Mouse (Mus musculus) stomach, embryonic 16.5 days (tissue): ENCODE results near the gene Acot7. TPM values are rescaled to one million over a fixed set of nuclear protein-coding genes. Genes with fewer than 3 reads are reported as not detected.
A peak's percentile ranks its signal among the peaks of the same experiment; 100 is the strongest.

ENCODE experiments used
- ATAC-seq: fragments of 200-750 bp; cut with Nextera tagmentation; 2 replicates; pipeline ENCODE4 v1.8.0; 2017; ENCODE audit warnings: moderate number of reproducible peaks, moderate TSS enrichment; ENCODE audit not compliant: insufficient read depth, low FRiP score
- H3K27ac ChIP-seq: fragments of 300-500 bp; sonication (generic); 2 replicates; pipeline ENCODE4 v1.5.1; 2014; ENCODE audit warnings: low read length
- H3K27me3 ChIP-seq: fragments of 300-500 bp; sonication (generic); 2 replicates; pipeline ENCODE4 v1.6.1; 2014; ENCODE audit warnings: low read length, control low read depth, mixed read lengths; ENCODE audit not compliant: control insufficient read depth, insufficient read depth
- H3K36me3 ChIP-seq: fragments of 300-500 bp; sonication (generic); 2 replicates; pipeline ENCODE4 v1.6.1; 2014; ENCODE audit warnings: low read length; ENCODE audit not compliant: control insufficient read depth, insufficient read depth
- H3K4me1 ChIP-seq: fragments of 300-500 bp; sonication (generic); 2 replicates; pipeline ENCODE4 v1.6.1; 2014; ENCODE audit warnings: low read length, control low read depth, mixed read lengths; ENCODE audit not compliant: control insufficient read depth, insufficient read depth
- H3K4me2 ChIP-seq: fragments of 300-500 bp; sonication (generic); 2 replicates; pipeline ENCODE4 v1.6.1; 2014; ENCODE audit warnings: low read depth, low read length, mixed read lengths
- H3K4me3 ChIP-seq: fragments of 300-500 bp; sonication (generic); replicated peaks from 2 replicates; pipeline ENCODE4 v1.5.1; 2014; ENCODE audit warnings: mild to moderate bottlenecking, low read length
- H3K9ac ChIP-seq: fragments of 300-500 bp; sonication (generic); 2 replicates; pipeline ENCODE4 v1.6.1; 2014; ENCODE audit warnings: low read length
- H3K9me3 ChIP-seq: fragments of 300-500 bp; sonication (generic); replicated peaks from 2 replicates; pipeline ENCODE4 v1.6.1; 2016; ENCODE audit warnings: low read length, control low read depth; ENCODE audit not compliant: control insufficient read depth
- WGBS: fragments of 180-500 bp; shearing (Covaris S2); extraction: QIAGEN DNeasy Blood & Tissue Kit; methylation state at CpG from one replicate; pipeline ENCODE4 v1.1.7; 2014; 5-methylcytosine and 5-hydroxymethylcytosine counted together
- polyA plus RNA-seq: library from polyadenylated mRNA; unstranded; fragments of >200 nt; fragmentation: Nextera tagmentation; extraction: Ambion mirVana; gene quantifications from 2 replicates; pipeline ENCODE4 v1.2.1, GENCODE M21; 2015

Gene Acot7
- polyA plus RNA-seq, 1 experiment from 2014 or later: 57.3 TPM

- Histone ChIP-seq H3K27ac (no peak overlapping the region), H3K4me1 (no peaks in the 10 kb centered on the region), H3K9ac (no peak overlapping the region), H3K4me3 (no peak overlapping the region), H3K4me2 (no peak overlapping the region), H3K27me3 (no peaks in the 10 kb centered on the region), H3K9me3 (no peaks in the 10 kb centered on the region), H3K36me3 (0 out of 2 replicates have a peak, but pooled peaks cover 3% of the 10 kb centered on the region)
- WGBS: 91% methylated on average over 6 of the region's 6 CpGs
- ATAC-seq: no peak
These were observed 126.8 kb downstream of the Acot7 start for GRCm38 (mm10) chr4:152304685-152305084.

DNA sequence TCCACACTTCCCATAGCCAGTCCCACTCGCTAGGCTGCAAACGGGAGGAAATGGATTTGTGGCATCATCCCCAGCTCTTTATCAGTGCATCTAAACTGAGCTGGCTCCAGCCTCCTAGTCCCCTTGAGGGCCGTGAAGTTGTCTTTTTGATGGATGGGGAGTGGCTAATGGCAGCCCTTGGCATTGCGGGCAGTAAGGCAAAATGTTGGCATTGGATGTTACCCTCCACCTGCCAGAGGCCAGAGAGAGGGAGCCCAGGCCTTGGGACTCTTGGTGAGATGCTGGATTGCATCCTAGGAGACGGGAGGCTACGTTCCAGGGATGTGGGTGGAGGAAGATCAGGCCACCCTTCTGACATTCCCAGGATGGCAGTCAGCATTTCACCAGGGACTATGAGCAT, 128.1 kb downstream of the Acot7 start:
- H3K9me3 ChIP-seq: no peaks in the 10 kb centered on the region
- no peak for ATAC-seq
- no peak overlapping the region for H3K9ac ChIP-seq
- no peak overlapping the region for H3K27ac ChIP-seq
- H3K4me3 ChIP-seq: no peak overlapping the region
- no peak overlapping the region for H3K4me2 ChIP-seq
- WGBS: 69% methylated on average over 6 of the region's 6 CpGs
- no peaks in the 10 kb centered on the region for H3K4me1 ChIP-seq
- no peaks in the 10 kb centered on the region; the same call in none of the 2 replicates for H3K27me3 ChIP-seq
- H3K36me3 ChIP-seq: 0 out of 2 replicates have a peak, but pooled peaks cover 3% of the 10 kb centered on the region

DNA sequence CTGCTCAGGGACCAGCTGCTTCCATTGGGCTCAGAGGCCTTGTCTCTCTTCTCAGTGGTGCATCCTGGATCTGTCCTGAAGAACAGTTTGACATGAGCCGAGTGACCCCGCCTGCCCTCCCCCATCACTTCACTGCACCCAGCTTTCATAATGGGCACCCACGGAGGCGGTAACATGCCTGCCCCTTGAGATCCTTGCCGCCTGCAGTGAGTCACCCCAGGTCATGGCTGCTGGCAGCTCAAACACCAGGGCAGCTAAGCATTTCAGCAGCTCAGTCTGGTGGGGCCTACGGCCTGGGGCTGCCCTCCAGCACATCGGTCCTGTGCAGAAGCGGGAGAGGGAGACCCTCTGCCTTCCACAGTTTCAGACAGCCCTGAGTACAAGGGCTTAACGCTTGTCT, 129.6 kb downstream of the Acot7 start:
- Histone ChIP-seq H3K4me3 (no peak overlapping the region), H3K27me3 (peaks cover 15% of the 10 kb centered on the region), H3K4me2 (no peak overlapping the region), H3K9ac (no peak overlapping the region), H3K4me1 (no peaks in the 10 kb centered on the region), H3K27ac (no peak overlapping the region), H3K36me3 (0 out of 2 replicates have a peak, but pooled peaks cover 3% of the 10 kb centered on the region), H3K9me3 (no peaks in the 10 kb centered on the region)
- 80% methylated on average over 9 of the region's 9 CpGs for WGBS
- no peak for ATAC-seq

GRCm38 (mm10) chr4:152312186-152312585, 134.3 kb downstream of the Acot7 start:
- H3K9me3 ChIP-seq: no peaks in the 10 kb centered on the region
- H3K9ac ChIP-seq: no peak overlapping the region
- peaks cover 17% of the 10 kb centered on the region for H3K4me1 ChIP-seq
- H3K4me2 ChIP-seq: peak overlapping the region; percentile 60
- 3% methylated on average over 14 of the region's 14 CpGs for WGBS
- no peak for ATAC-seq
- H3K27ac ChIP-seq: no peak overlapping the region
- no peaks in the 10 kb centered on the region for H3K36me3 ChIP-seq
- peaks cover 58% of the 10 kb centered on the region for H3K27me3 ChIP-seq
- H3K4me3 ChIP-seq: 0 out of 2 replicates have a peak overlapping the region, but pooled peaks have one; percentile 1

DNA sequence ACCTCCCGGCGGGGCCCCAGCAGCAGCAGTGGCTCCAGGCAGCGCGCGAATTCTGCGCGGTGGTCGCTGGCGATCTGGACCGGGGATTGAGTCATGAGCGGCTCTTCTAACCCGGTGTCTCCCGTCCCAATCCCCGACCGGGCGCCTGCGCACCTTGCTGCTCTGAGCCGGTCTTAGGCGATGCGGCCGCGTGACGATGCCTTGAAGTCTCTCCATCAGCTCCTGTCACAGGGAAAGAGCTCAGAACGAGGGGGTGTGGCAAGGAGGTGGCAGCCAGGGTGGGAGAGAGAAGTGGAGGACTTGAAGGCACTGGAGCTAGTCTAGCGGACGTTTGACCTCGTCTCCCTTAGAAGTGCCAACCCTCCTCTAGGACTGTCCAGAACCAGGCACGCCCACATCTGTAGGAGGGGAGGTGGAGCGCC, 135.3 kb downstream of the Acot7 start:
- H3K27ac ChIP-seq: no peak overlapping the region
- H3K9me3 ChIP-seq: no peaks in the 10 kb centered on the region
- 0% methylated on average over 29 of the region's 29 CpGs for WGBS
- H3K4me2 ChIP-seq: peak overlapping the region; percentile 60
- peaks cover 17% of the 10 kb centered on the region for H3K4me1 ChIP-seq
- peak overlapping the region; percentile 38 for H3K4me3 ChIP-seq
- peaks cover 64% of the 10 kb centered on the region for H3K27me3 ChIP-seq
- H3K9ac ChIP-seq: peak overlapping the region; percentile 47
- ATAC-seq: peak; percentile 38; the same call in 1 of the 2 replicates
- no peaks in the 10 kb centered on the region for H3K36me3 ChIP-seq

- Histone ChIP-seq H3K36me3 (no peaks in the 10 kb centered on the region), H3K27me3 (peaks cover 64% of the 10 kb centered on the region), H3K9me3 (no peaks in the 10 kb centered on the region), H3K4me3 (no peak overlapping the region), H3K4me1 (peaks cover 17% of the 10 kb centered on the region), H3K4me2 (peak overlapping the region; percentile 60; the same call in 1 of the 2 replicates), H3K9ac (no peak overlapping the region), H3K27ac (no peak overlapping the region)
- ATAC-seq: peak; percentile 24; the same call in 1 of the 2 replicates
These were observed 136.0 kb downstream of the Acot7 start for GRCm38 (mm10) chr4:152313934-152314333.

DNA sequence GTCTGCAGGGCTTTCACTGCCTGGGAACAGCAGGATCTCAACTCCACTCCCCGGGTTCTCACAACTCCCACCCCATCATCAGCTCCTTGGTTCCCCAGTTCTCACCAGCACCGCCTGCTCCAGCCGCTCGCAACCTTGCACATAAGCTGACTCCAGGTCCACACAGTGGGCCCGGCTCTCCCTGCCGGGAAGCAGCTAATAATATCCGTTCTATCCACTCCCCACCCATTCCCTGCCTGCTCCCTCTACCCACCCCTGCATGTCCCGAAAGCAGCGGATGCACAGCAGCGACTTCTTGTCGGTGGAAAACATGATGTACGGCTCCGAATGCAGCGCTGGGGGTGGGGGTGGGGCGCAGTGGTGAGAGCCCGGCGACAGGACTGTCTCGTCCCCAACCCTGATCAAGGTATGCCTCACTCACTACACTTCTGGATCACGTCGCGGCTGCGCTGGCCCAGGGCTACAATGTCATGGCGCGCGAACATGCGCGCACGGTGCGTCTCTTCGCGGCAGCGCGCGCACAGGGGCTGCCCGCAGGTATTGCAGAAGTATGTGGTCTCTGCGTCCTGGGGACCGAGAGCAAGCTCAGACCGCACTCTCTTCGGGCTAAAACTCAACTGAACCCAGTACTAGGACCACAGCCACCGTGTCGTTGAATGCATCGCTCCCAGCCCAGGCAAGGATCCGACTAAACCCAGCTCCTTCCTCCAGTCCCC, 137.7 kb downstream of the Acot7 start:
- peak overlapping the region; percentile 23 for H3K4me3 ChIP-seq
- peaks cover 64% of the 10 kb centered on the region for H3K27me3 ChIP-seq
- no peak overlapping the region for H3K9ac ChIP-seq
- no peak for ATAC-seq
- H3K27ac ChIP-seq: no peak overlapping the region
- no peaks in the 10 kb centered on the region for H3K9me3 ChIP-seq
- peak overlapping the region; percentile 47 for H3K4me2 ChIP-seq
- no peaks in the 10 kb centered on the region for H3K36me3 ChIP-seq
- WGBS: 2% methylated on average over 43 of the region's 43 CpGs
- H3K4me1 ChIP-seq: peaks cover 17% of the 10 kb centered on the region

GRCm38 (mm10) chr4:152317631-152318033, 139.7 kb downstream of the Acot7 start:
- peaks cover 48% of the 10 kb centered on the region for H3K27me3 ChIP-seq
- no peak overlapping the region for H3K27ac ChIP-seq
- no peaks in the 10 kb centered on the region for H3K36me3 ChIP-seq
- no peak overlapping the region for H3K4me2 ChIP-seq
- 65% methylated on average over 6 of the region's 6 CpGs for WGBS
- peaks cover 17% of the 10 kb centered on the region for H3K4me1 ChIP-seq
- H3K4me3 ChIP-seq: no peak overlapping the region
- no peak overlapping the region for H3K9ac ChIP-seq
- no peaks in the 10 kb centered on the region for H3K9me3 ChIP-seq
- no peak for ATAC-seq

GRCm38 (mm10) chr4:152318517-152319234, 140.7 kb downstream of the Acot7 start, which contains the start of gene Rnf207:
TSS of gene Rnf207 (minus strand) at chr4:152318993.
- Histone ChIP-seq H3K4me3 (peak within 1 kb of the TSS; percentile 20; the same call in 1 of the 2 replicates), H3K9ac (peak within 1 kb of the TSS; percentile 33), H3K4me2 (peak within 1 kb of the TSS; percentile 35), H3K4me1 (peaks cover 7% of the 10 kb centered on the region), H3K36me3 (no peaks in the 10 kb centered on the region), H3K27me3 (peaks cover 38% of the 10 kb centered on the region), H3K27ac (no peak within 1 kb of the TSS), H3K9me3 (no peaks in the 10 kb centered on the region)
- WGBS: 5% methylated on average over 26 of the region's 26 CpGs
- no peak for ATAC-seq
